Mouse (Mus musculus) limb, embryonic 10.5 days (tissue): ENCODE results near the gene Bri3bp. TPM values are rescaled to one million over a fixed set of nuclear protein-coding genes. Genes with fewer than 3 reads are reported as not detected.
"Not testable (repeated sequence)": the region's sequence is repeated elsewhere in the genome, so short reads cannot be mapped to it uniquely, and the experiment has no call there.

ENCODE experiments used
- DNase-seq: peaks from one replicate; pipeline ENCODE4 v3.0.0-alpha.2; 2017; ENCODE audit warnings: low spot score
- H3K27ac ChIP-seq: fragments of 300-500 bp; sonication (generic); 2 replicates; pipeline ENCODE4 v1.5.1; 2016; ENCODE audit warnings: mild to moderate bottlenecking
- H3K27me3 ChIP-seq: fragments of 300-500 bp; sonication (generic); 2 replicates; pipeline ENCODE4 v1.6.1; 2016; ENCODE audit warnings: low read depth, mild to moderate bottlenecking; ENCODE audit not compliant: poor library complexity, severe bottlenecking
- H3K36me3 ChIP-seq: fragments of 300-500 bp; sonication (generic); 2 replicates; pipeline ENCODE4 v1.6.1; 2016; ENCODE audit warnings: mild to moderate bottlenecking, moderate library complexity
- H3K4me1 ChIP-seq: fragments of 300-500 bp; sonication (generic); 2 replicates; pipeline ENCODE4 v1.6.1; 2016
- H3K4me3 ChIP-seq: fragments of 300-500 bp; sonication (generic); 2 replicates; pipeline ENCODE4 v1.5.1; 2016; ENCODE audit warnings: mild to moderate bottlenecking, moderate library complexity
- H3K9me3 ChIP-seq: fragments of 300-500 bp; sonication (generic); replicated peaks from 2 replicates; pipeline ENCODE4 v1.6.1; 2016; ENCODE audit warnings: mild to moderate bottlenecking
- WGBS: fragments of 180-500 bp; shearing (Covaris S2); methylation state at CpG from one replicate; pipeline ENCODE4 v1.1.7; 2016; 5-methylcytosine and 5-hydroxymethylcytosine counted together
- polyA plus RNA-seq: library from polyadenylated mRNA; unstranded; fragments of >200 nt; fragmentation: Nextera tagmentation; extraction: Ambion mirVana; gene quantifications from 2 replicates; pipeline ENCODE4 v1.2.1, GENCODE M21; 2016

Gene Bri3bp
- polyA plus RNA-seq = 52.1 and 59.0 TPM in 2 replicates

DNA sequence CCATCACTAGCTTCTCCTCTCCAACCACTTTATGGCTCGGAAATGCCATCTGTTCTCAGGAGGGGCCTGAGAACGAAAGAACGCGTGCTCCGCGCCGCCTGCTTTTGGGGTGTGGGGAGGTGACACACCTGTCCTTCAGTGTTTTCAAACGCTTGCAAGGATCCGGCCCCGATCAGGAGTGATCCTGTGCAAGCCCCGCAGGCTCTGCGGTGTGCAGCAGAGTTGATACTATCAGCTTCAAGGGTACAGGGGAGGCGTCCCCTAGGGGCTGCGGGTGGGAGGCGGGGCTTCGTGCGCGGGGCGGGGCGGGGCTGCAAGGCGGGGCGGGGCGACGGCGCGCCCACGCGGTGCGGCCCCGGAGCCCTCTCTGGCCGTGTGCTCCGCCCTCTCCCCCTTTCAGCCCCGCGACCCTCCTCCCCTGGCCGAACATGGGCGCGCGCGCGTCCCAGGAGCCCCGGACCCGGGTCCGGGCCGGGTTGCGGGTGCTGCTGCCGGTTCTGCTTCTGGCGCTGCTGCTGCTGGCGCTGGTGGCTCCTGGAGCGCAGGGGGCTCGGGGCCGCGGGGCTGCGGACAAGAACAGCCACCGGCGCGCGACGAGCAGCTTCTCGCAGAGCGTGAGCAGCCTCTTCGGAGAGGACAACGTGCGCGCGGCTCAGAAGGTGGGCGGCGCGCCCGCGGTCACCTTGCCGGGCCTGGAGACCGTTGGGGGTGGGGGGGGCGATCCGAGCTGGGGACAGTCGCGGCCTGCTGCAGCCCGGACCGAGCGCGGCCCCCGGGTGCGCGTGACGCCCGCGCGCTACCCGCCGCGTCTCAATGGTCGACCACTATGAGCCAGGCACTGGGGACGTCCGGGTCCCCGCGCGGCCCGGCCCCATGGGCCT lies at the start of gene Bri3bp:
Gene Bri3bp, plus strand, starts transcription at position 335 of the 881 bp plus-strand sequence.
- Histone ChIP-seq H3K4me1 (peaks cover 22% of the 10 kb centered on the region), H3K9me3 (no peaks in the 10 kb centered on the region), H3K27me3 (no peaks in the 10 kb centered on the region), H3K4me3 (peak within 1 kb of the TSS; percentile 95), H3K27ac (peak within 1 kb of the TSS; percentile 97), H3K36me3 (peaks cover 33% of the 10 kb centered on the region)
- peak; percentile 88 for DNase-seq
- under 1% methylated on average over 94 of the region's 97 CpGs for WGBS

- no peaks in the 10 kb centered on the region for H3K27me3 ChIP-seq
- H3K9me3 ChIP-seq = no peaks in the 10 kb centered on the region
- H3K36me3 ChIP-seq = peaks cover 12% of the 10 kb centered on the region
- H3K4me3 ChIP-seq = no peak overlapping the region
- peaks cover 38% of the 10 kb centered on the region for H3K4me1 ChIP-seq
- WGBS = 91% methylated on average over 5 of the region's 5 CpGs
- H3K27ac ChIP-seq = peak overlapping the region; percentile 36; the same call in 1 of the 2 replicates
- DNase-seq = no peak
Observed at GRCm38 (mm10) chr5:125391609-125392008, 49.8 kb upstream of the Bri3bp start.

DNA sequence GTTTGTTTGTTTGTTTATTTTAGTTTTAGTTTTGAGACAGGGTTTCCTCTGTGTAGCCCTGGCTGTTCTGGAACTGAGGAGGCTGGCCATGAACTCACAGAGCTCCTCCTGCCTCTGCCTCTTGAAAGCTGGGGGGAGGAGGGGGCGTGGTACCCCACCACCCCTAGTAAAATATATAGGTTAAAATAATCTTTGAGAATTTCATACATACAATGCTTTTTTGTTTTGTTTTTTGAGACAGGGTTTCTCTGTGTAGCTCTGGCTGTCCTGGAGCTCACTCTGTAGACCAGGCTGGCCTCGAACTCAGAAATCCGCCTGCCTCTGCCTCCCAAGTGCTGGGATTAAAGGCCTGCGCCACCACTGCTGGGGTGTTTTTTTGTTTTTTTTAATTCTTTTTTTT lies 49.2 kb upstream of the Bri3bp start:
- peaks cover 38% of the 10 kb centered on the region for H3K4me1 ChIP-seq
- DNase-seq, H3K27me3 ChIP-seq, H3K4me3 ChIP-seq, H3K9me3 ChIP-seq: not testable (repeated sequence)
- H3K36me3 ChIP-seq = peaks cover 10% of the 10 kb centered on the region
- WGBS = 97% methylated on average over 4 of the region's 4 CpGs
- H3K27ac ChIP-seq = peak overlapping the region; percentile 97

GRCm38 (mm10) chr5:125392618-125392976 lies 48.8 kb upstream of the Bri3bp start:
- H3K27ac ChIP-seq = peak overlapping the region; percentile 97
- peaks cover 9% of the 10 kb centered on the region for H3K36me3 ChIP-seq
- peaks cover 38% of the 10 kb centered on the region for H3K4me1 ChIP-seq
- H3K9me3 ChIP-seq = no peaks in the 10 kb centered on the region
- H3K27me3 ChIP-seq = peaks cover 6% of the 10 kb centered on the region; the same call in 1 of the 2 replicates
- 51% methylated on average over 1 of the region's 1 CpGs for WGBS
- peak overlapping the region; percentile 44 for H3K4me3 ChIP-seq
- DNase-seq = no peak

- DNase-seq = peak; percentile 92
- 1% methylated on average over 20 of the region's 20 CpGs for WGBS
- Histone ChIP-seq H3K4me1 (peaks cover 38% of the 10 kb centered on the region), H3K27ac (peak overlapping the region; percentile 97), H3K9me3 (no peaks in the 10 kb centered on the region), H3K36me3 (peaks cover 7% of the 10 kb centered on the region), H3K27me3 (peaks cover 6% of the 10 kb centered on the region; the same call in 1 of the 2 replicates), H3K4me3 (peak overlapping the region; percentile 44)
Observed at GRCm38 (mm10) chr5:125392977-125393621, 48.3 kb upstream of the Bri3bp start.

- peak overlapping the region; percentile 97 for H3K27ac ChIP-seq
- H3K9me3 ChIP-seq = no peaks in the 10 kb centered on the region
- 28% methylated on average over 23 of the region's 25 CpGs for WGBS
- no peaks in the 10 kb centered on the region for H3K36me3 ChIP-seq
- peak overlapping the region; percentile 44 for H3K4me3 ChIP-seq
- peaks cover 32% of the 10 kb centered on the region for H3K4me1 ChIP-seq
- DNase-seq = peak; percentile 84
- H3K27me3 ChIP-seq = peaks cover 14% of the 10 kb centered on the region
Observed at GRCm38 (mm10) chr5:125393622-125394603, 47.5 kb upstream of the Bri3bp start.

GRCm38 (mm10) chr5:125395008-125395407 lies 46.4 kb upstream of the Bri3bp start:
- WGBS = 78% methylated on average over 3 of the region's 3 CpGs

DNA sequence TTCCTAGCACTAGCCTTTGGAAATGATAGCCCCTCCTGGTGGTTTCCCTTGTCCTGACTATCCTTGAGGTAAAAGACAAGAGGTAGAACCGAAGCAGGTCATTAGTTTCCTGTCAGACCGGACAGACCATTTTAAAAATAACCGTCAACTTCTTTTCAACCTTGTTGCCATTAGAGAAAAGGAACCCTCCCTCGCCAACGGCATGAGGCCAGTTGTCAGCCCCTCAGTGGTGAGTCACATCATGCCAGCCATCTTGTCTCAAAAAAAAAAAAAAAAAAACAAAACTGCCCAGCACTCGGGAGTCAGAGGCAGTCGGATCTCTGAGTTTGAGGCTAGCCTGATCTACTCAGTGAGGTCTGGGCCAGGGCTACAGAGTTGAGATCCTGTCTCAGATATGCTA lies 40.5 kb upstream of the Bri3bp start:
- Histone ChIP-seq H3K4me3 (no peak overlapping the region), H3K27me3 (peaks cover 27% of the 10 kb centered on the region), H3K4me1 (peaks cover 9% of the 10 kb centered on the region; the same call in 1 of the 2 replicates), H3K36me3 (no peaks in the 10 kb centered on the region), H3K9me3 (no peaks in the 10 kb centered on the region), H3K27ac (no peak overlapping the region)
- 55% methylated on average over 7 of the region's 7 CpGs for WGBS
- DNase-seq = no peak

More at GRCm38 (mm10) chr5:125395008-125395407, 46.4 kb upstream of the Bri3bp start:
- Histone ChIP-seq H3K27ac (peak overlapping the region; percentile 97), H3K4me1 (peaks cover 32% of the 10 kb centered on the region), H3K36me3 (no peaks in the 10 kb centered on the region), H3K4me3 (0 out of 2 replicates have a peak overlapping the region, but pooled peaks have one; percentile 44), H3K27me3 (peaks cover 16% of the 10 kb centered on the region), H3K9me3 (no peaks in the 10 kb centered on the region)
- DNase-seq = no peak

DNA sequence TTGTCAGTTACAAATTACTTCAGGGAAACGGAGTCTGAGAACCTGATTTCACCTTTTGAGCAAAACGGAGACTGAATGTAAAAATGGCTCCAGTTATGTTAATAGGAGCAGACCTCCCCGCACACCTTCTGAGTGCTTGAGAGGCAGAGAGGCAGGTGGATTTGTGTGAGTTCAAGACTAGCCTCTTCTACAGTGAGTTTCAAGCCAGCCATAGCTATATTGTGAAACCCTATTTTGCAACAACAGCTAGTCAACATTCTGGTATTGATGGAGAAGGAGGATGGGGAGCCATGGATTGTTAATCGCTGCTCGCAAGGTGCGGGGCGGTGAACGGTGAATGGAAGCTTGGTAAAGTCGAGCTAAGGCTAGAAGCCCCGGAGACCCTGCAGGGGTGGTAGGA lies 38.9 kb upstream of the Bri3bp start:
- Histone ChIP-seq H3K27ac (no peak overlapping the region), H3K4me3 (peak overlapping the region; percentile 6; the same call in 1 of the 2 replicates), H3K4me1 (peaks cover 20% of the 10 kb centered on the region), H3K36me3 (no peaks in the 10 kb centered on the region), H3K9me3 (no peaks in the 10 kb centered on the region), H3K27me3 (peaks cover 21% of the 10 kb centered on the region)
- no peak for DNase-seq
- 44% methylated on average over 10 of the region's 10 CpGs for WGBS

DNA sequence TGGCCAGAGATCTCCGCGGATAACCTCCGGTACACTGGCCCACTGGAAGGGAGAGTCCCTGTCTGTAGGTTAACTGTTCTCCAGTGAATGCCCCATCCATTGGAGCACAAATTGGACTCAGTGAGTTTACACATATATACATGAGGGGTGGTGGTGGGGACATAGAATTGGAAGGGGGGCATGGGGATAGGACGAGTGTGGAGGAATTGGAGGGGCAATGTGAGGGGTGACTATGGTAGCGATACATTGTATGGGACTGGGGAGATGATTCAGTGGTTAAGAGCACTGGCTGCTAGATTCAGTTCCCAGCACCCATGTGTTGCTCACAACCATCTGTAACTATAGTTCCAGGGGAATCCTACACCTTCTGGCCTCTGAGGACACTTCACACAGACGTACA lies 38.4 kb upstream of the Bri3bp start:
- Histone ChIP-seq H3K27me3 (peaks cover 21% of the 10 kb centered on the region), H3K27ac (no peak overlapping the region), H3K4me3 (peak overlapping the region; percentile 6; the same call in 1 of the 2 replicates), H3K4me1 (peaks cover 23% of the 10 kb centered on the region), H3K9me3 (no peaks in the 10 kb centered on the region), H3K36me3 (no peaks in the 10 kb centered on the region)
- no peak for DNase-seq
- WGBS = 46% methylated on average over 6 of the region's 6 CpGs

DNA sequence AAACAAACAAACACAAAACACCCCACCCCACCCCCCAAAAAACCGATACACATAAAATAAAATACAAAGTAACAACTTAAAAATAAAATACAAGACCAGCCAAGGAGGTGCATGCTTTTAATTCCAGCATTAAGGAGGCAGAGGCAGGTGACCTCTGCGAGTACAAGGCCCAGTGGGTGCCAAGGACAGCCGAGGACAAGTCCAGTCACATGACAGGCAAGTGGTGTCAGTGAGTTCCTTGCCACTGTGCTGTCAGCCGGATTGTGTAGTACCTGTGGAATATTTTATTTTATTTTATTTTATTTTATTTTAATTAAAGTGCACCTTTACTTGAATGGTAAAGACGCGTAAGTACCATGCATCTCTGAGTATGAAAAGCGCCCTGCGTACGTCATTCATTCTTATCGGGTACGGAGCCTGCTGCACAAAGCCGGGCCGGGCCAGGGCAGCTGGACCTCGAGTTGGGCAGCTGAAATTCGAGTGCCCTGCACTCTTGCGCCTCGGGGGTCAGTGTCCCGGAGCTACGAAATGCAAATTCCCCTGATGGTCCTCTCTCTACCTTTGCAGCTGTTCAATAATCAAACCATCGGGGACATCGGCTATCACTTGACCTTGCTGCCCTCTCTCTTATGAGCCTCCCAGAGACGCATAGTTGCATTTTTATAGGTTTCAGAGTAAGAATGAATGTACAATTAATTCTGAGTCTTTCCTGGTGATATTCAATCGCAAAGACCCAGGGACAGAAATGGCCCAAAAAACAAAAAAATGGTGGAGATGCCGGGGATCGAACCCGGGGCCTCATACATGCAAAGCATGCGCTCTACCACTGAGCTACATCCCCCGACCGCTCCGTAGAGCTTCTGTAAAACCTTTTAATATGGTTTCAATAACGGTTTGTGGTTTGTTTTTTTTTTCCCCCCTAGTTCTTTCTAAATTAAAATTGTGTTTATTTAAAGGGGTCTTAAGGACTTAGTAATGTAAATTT lies 37.6 kb upstream of the Bri3bp start:
- DNase-seq = peak; percentile 82
- Histone ChIP-seq H3K4me3 (peak overlapping the region; percentile 74), H3K4me1 (peaks cover 31% of the 10 kb centered on the region), H3K27me3 (peaks cover 15% of the 10 kb centered on the region), H3K9me3 (no peaks in the 10 kb centered on the region), H3K36me3 (no peaks in the 10 kb centered on the region), H3K27ac (no peak overlapping the region)
- WGBS = 13% methylated on average over 31 of the region's 31 CpGs
